Mouse (Mus musculus) lung, embryonic 14.5 days (tissue): ENCODE measurements around the gene Elob. TPM values are rescaled to one million over a fixed set of nuclear protein-coding genes. Genes with fewer than 3 reads are reported as not detected.
A peak's percentile ranks its signal among the peaks of the same experiment; 100 is the strongest.

Experiments
- ATAC-seq: fragments of 200-750 bp; cut with Nextera tagmentation; 2 replicates; pipeline ENCODE4 v1.8.0; 2017; ENCODE audit warnings: mild to moderate bottlenecking, moderate TSS enrichment, moderate library complexity; ENCODE audit not compliant: insufficient read depth
- DNase-seq: peaks from one replicate; pipeline ENCODE4 v3.0.0-alpha.2; 2015
- H3K27ac ChIP-seq: fragments of 300-500 bp; sonication (generic); 2 replicates; pipeline ENCODE4 v1.5.1; 2014; ENCODE audit warnings: low read depth, mild to moderate bottlenecking, moderate library complexity
- H3K27me3 ChIP-seq: fragments of 300-500 bp; sonication (generic); 2 replicates; pipeline ENCODE4 v1.6.1; 2014; ENCODE audit warnings: low read length, control low read depth; ENCODE audit not compliant: insufficient read depth
- H3K36me3 ChIP-seq: fragments of 300-500 bp; sonication (generic); 2 replicates; pipeline ENCODE4 v1.6.1; 2014; ENCODE audit warnings: control low read depth; ENCODE audit not compliant: insufficient read depth
- H3K4me1 ChIP-seq: fragments of 300-500 bp; sonication (generic); 2 replicates; pipeline ENCODE4 v1.6.1; 2014; ENCODE audit warnings: antibody characterized with exemption, control low read depth; ENCODE audit not compliant: insufficient read depth
- H3K4me2 ChIP-seq: fragments of 300-500 bp; sonication (generic); 2 replicates; pipeline ENCODE4 v1.6.1; 2014; ENCODE audit warnings: mild to moderate bottlenecking
- H3K4me3 ChIP-seq: fragments of 300-500 bp; sonication (generic); 2 replicates; pipeline ENCODE4 v1.5.1; 2014; ENCODE audit warnings: low read depth, low read length
- H3K9ac ChIP-seq: fragments of 300-500 bp; sonication (generic); 2 replicates; pipeline ENCODE4 v1.6.1; 2014
- H3K9me3 ChIP-seq: fragments of 300-500 bp; sonication (generic); 2 replicates; pipeline ENCODE4 v1.6.1; 2016; ENCODE audit warnings: low read depth, low read length, control low read depth
- CTCF ChIP-seq: IDR thresholded peaks from 2 replicates; pipeline ENCODE4 v1.5.1; 2016; ENCODE audit warnings: antibody characterized with exemption, low read depth
- WGBS: fragments of 180-500 bp; shearing (Covaris S2); extraction: QIAGEN DNeasy Blood & Tissue Kit; methylation state at CpG from one replicate; pipeline ENCODE4 v1.1.7; 2014; 5-methylcytosine and 5-hydroxymethylcytosine counted together
- microRNA-seq: library from miRNA; unstranded; fragments of <30 nt; microRNA quantifications from one replicate; pipeline ENCODE4, GENCODE M21; 2016; ENCODE audit warnings: borderline number of aligned reads
- polyA plus RNA-seq: library from polyadenylated mRNA; unstranded; fragments of >200 nt; fragmentation: Nextera tagmentation; extraction: Ambion mirVana; gene quantifications from 2 replicates; pipeline ENCODE4 v1.2.1, GENCODE M21; 2014

Elob gene
- polyA plus RNA-seq, 1 experiment from 2014 or later = 1,057 TPM

- Histone ChIP-seq H3K4me1 (0 out of 2 replicates have a peak, but pooled peaks cover 5% of the 10 kb centered on the region), H3K27ac (no peak within 1 kb of the TSS; the same call in 1 of the 2 replicates), H3K4me3 (peak within 1 kb of the TSS; percentile 60), H3K27me3 (no peaks in the 10 kb centered on the region), H3K9ac (peak within 1 kb of the TSS; percentile 69), H3K4me2 (peak within 1 kb of the TSS; percentile 88), H3K36me3 (no peaks in the 10 kb centered on the region), H3K9me3 (no peaks in the 10 kb centered on the region)
- ATAC-seq (peak; percentile 80), DNase-seq (peak; percentile 90)
- no peak; the same call in 1 of the 2 replicates for TF ChIP-seq CTCF
- WGBS = 2% methylated on average over 43 of the region's 43 CpGs
Measured at GRCm38 (mm10) chr17:23785561-23786471, 43.1 kb downstream of the Elob start, which contains the start of gene Flywch2. Gene Flywch2 (minus strand): TSS chr17:23786081.

GRCm38 (mm10) chr17:23783352-23783751 lies 45.6 kb downstream of the Elob start:
- DNase-seq = no peak
- H3K9ac ChIP-seq = no peak overlapping the region
- no peaks in the 10 kb centered on the region for H3K4me1 ChIP-seq
- no peak for ATAC-seq
- H3K36me3 ChIP-seq = no peaks in the 10 kb centered on the region
- H3K4me2 ChIP-seq = no peak overlapping the region
- H3K9me3 ChIP-seq = no peaks in the 10 kb centered on the region
- H3K27me3 ChIP-seq = no peaks in the 10 kb centered on the region
- no peak for TF ChIP-seq CTCF
- H3K27ac ChIP-seq = no peak overlapping the region
- no peak overlapping the region for H3K4me3 ChIP-seq

DNA sequence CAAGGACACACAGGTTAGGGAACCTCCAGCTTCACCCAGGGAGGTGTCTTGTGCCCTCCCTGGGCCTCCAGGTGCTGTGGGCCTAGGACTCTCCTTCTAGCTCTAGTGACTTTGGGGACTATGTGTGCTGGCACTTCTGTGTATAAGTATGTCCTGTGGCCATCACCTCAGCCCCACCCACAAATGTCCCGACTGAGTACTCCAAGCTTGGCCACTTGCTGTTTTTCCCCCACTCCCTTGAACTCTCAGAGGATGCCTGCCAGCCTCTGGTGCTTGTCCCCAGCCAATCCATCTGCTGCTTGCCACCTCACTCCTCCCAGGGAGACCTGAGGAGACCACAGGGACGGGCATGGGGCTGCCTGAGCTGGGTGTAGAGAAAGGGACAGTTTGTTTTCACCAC lies 50.5 kb downstream of the Elob start:
- no peak for ATAC-seq

GRCm38 (mm10) chr17:23777141-23777540 lies 51.8 kb downstream of the Elob start:
- Histone ChIP-seq H3K4me1 (no peaks in the 10 kb centered on the region), H3K36me3 (no peaks in the 10 kb centered on the region), H3K4me2 (no peak overlapping the region), H3K4me3 (no peak overlapping the region), H3K9ac (no peak overlapping the region), H3K27ac (no peak overlapping the region), H3K9me3 (no peaks in the 10 kb centered on the region), H3K27me3 (no peaks in the 10 kb centered on the region)
- 60% methylated on average over 2 of the region's 2 CpGs for WGBS
- DNase-seq (no peak), ATAC-seq (no peak)
- no peak for TF ChIP-seq CTCF

More for the DNA sequence above, 50.5 kb downstream of the Elob start:
- 31% methylated on average over 2 of the region's 2 CpGs for WGBS
- H3K9ac ChIP-seq = no peak overlapping the region
- no peak overlapping the region for H3K27ac ChIP-seq
- no peak for DNase-seq
- no peaks in the 10 kb centered on the region for H3K4me1 ChIP-seq
- no peaks in the 10 kb centered on the region for H3K9me3 ChIP-seq
- H3K36me3 ChIP-seq = no peaks in the 10 kb centered on the region
- H3K4me2 ChIP-seq = no peak overlapping the region
- H3K4me3 ChIP-seq = no peak overlapping the region
- H3K27me3 ChIP-seq = no peaks in the 10 kb centered on the region
- no peak for TF ChIP-seq CTCF

- H3K27ac ChIP-seq = no peak overlapping the region
- H3K4me1 ChIP-seq = no peaks in the 10 kb centered on the region
- H3K27me3 ChIP-seq = no peaks in the 10 kb centered on the region
- no peaks in the 10 kb centered on the region for H3K9me3 ChIP-seq
- no peak overlapping the region for H3K9ac ChIP-seq
- H3K36me3 ChIP-seq = no peaks in the 10 kb centered on the region
- ATAC-seq = no peak
- no peak overlapping the region for H3K4me3 ChIP-seq
- no peak for TF ChIP-seq CTCF
- H3K4me2 ChIP-seq = no peak overlapping the region
- no peak for DNase-seq
- 65% methylated on average over 10 of the region's 10 CpGs for WGBS
Measured at GRCm38 (mm10) chr17:23776216-23776615, 52.7 kb downstream of the Elob start.

Small RNAs within 50 kb of the gene (microRNA-seq; reads per million reads assigned to microRNA genes)
- gene Mir5125 = 1.9 reads per million

Other genes with a start within 250 kb of the Elob start
- gene Zfp13, start 229.6 kb downstream of the Elob start, polyA plus RNA-seq = 12.3 and 15.6 TPM in 2 replicates
- 0.53 and 0.74 TPM in 2 replicates for gene Zscan10, start 228.3 kb downstream of the Elob start, polyA plus RNA-seq
- gene Mmp25, start 183.9 kb downstream of the Elob start, polyA plus RNA-seq = 0.31 and 0.86 TPM in 2 replicates
- 1.3 and 1.9 TPM in 2 replicates for gene Bicdl2, start 168.6 kb downstream of the Elob start, polyA plus RNA-seq
- 63.8 and 71.1 TPM in 2 replicates for gene Hcfc1r1, start 155.5 kb downstream of the Elob start, polyA plus RNA-seq
- 47.4 and 49.6 TPM in 2 replicates for gene Thoc6, start 155.3 kb downstream of the Elob start, polyA plus RNA-seq
- gene Tnfrsf12a, start 151.7 kb downstream of the Elob start, polyA plus RNA-seq = 21.6 and 24.0 TPM in 2 replicates
- gene Cldn6, start 149.9 kb downstream of the Elob start, polyA plus RNA-seq = 207 and 219 TPM in 2 replicates
- 5.1 and 6.2 TPM in 2 replicates for gene Cldn9, start 145.1 kb downstream of the Elob start, polyA plus RNA-seq
- gene 1520401A03Rik, start 106.4 kb downstream of the Elob start, polyA plus RNA-seq = 0.17 TPM in 1 of 2 replicates, not detected in the other
- 68.4 and 79.0 TPM in 2 replicates for gene Pkmyt1, start 102.8 kb downstream of the Elob start, polyA plus RNA-seq
- gene Paqr4, start 88.3 kb downstream of the Elob start, polyA plus RNA-seq = 35.8 TPM in 2 replicates
- not detected in 2 replicates for gene Kremen2, start 83.3 kb downstream of the Elob start, polyA plus RNA-seq
- 64.9 and 73.4 TPM in 2 replicates for gene Flywch1, start 57.5 kb downstream of the Elob start, polyA plus RNA-seq
- 28.4 and 29.3 TPM in 2 replicates for gene Flywch2, start 43.1 kb downstream of the Elob start, polyA plus RNA-seq
- 429 and 491 TPM in 2 replicates for gene Srrm2, start 38.6 kb downstream of the Elob start, polyA plus RNA-seq
- not detected in 2 replicates for gene Prss33, start 6.9 kb upstream of the Elob start, polyA plus RNA-seq
- gene Prss32, start 14.7 kb upstream of the Elob start, polyA plus RNA-seq = not detected in 2 replicates
- gene Prss41, start 15.0 kb upstream of the Elob start, polyA plus RNA-seq = 1.0 and 1.4 TPM in 2 replicates
- not detected in 2 replicates for gene Prss21, start 38.9 kb upstream of the Elob start, polyA plus RNA-seq
- gene Dcpp1, start 51.7 kb upstream of the Elob start, polyA plus RNA-seq = 1.0 TPM in 1 of 2 replicates, not detected in the other
- not detected in 2 replicates for gene Dcpp2, start 51.7 kb upstream of the Elob start, polyA plus RNA-seq
- gene Dcpp3, start 88.3 kb upstream of the Elob start, polyA plus RNA-seq = 2.2 TPM in 2 replicates
- gene Sbp, start 112.5 kb upstream of the Elob start, polyA plus RNA-seq = not detected in 2 replicates
- gene Sbpl, start 126.1 kb upstream of the Elob start, polyA plus RNA-seq = not detected in 2 replicates
- gene Prss30, start 151.4 kb upstream of the Elob start, polyA plus RNA-seq = 0.20 TPM in 1 of 2 replicates, not detected in the other
- gene Prss22, start 169.0 kb upstream of the Elob start, polyA plus RNA-seq = 2.1 TPM in 2 replicates
- gene Prss27, start 209.0 kb upstream of the Elob start, polyA plus RNA-seq = 0.20 and 0.24 TPM in 2 replicates
- gene Kctd5, start 244.3 kb upstream of the Elob start, polyA plus RNA-seq = 64.4 and 69.6 TPM in 2 replicates